Mouse (Mus musculus) liver, embryonic 15.5 days (tissue): ENCODE measurements around the gene Sgta. TPM values are rescaled to one million over a fixed set of nuclear protein-coding genes. Genes with fewer than 3 reads are reported as not detected.
A peak's percentile ranks its signal among the peaks of the same experiment; 100 is the strongest.
"Not testable (repeated sequence)": the region's sequence is repeated elsewhere in the genome, so short reads cannot be mapped to it uniquely, and the experiment has no call there.

Experiments
- ATAC-seq: fragments of 200-750 bp; cut with Nextera tagmentation; 2 replicates; pipeline ENCODE4 v1.8.0; 2017; ENCODE audit warnings: moderate number of reproducible peaks, mild to moderate bottlenecking, moderate library complexity; ENCODE audit not compliant: insufficient read depth
- H3K27ac ChIP-seq: fragments of 300-500 bp; sonication (generic); replicated peaks from 2 replicates; pipeline ENCODE4 v1.5.1; 2015; ENCODE audit warnings: mild to moderate bottlenecking, inconsistent platforms
- H3K27me3 ChIP-seq: fragments of 300-500 bp; sonication (generic); 2 replicates; pipeline ENCODE4 v1.6.1; 2015; ENCODE audit warnings: mild to moderate bottlenecking, inconsistent platforms
- H3K36me3 ChIP-seq: fragments of 300-500 bp; sonication (generic); replicated peaks from 2 replicates; pipeline ENCODE4 v1.6.1; 2015; ENCODE audit warnings: moderate library complexity, mild to moderate bottlenecking, inconsistent platforms
- H3K4me1 ChIP-seq: fragments of 300-500 bp; sonication (generic); replicated peaks from 2 replicates; pipeline ENCODE4 v1.6.1; 2015; ENCODE audit warnings: inconsistent platforms
- H3K4me2 ChIP-seq: fragments of 300-500 bp; sonication (generic); 2 replicates; pipeline ENCODE4 v1.6.1; 2015; ENCODE audit warnings: moderate library complexity, mild to moderate bottlenecking, inconsistent platforms
- H3K4me3 ChIP-seq: fragments of 300-500 bp; sonication (generic); replicated peaks from 2 replicates; pipeline ENCODE4 v1.5.1; 2015; ENCODE audit warnings: mild to moderate bottlenecking, inconsistent platforms
- H3K9ac ChIP-seq: fragments of 300-500 bp; sonication (generic); 2 replicates; pipeline ENCODE4 v1.6.1; 2015; ENCODE audit warnings: moderate library complexity, mild to moderate bottlenecking, inconsistent platforms
- H3K9me3 ChIP-seq: fragments of 300-500 bp; sonication (generic); replicated peaks from 2 replicates; pipeline ENCODE4 v1.6.1; 2016; ENCODE audit warnings: inconsistent platforms
- WGBS: fragments of 180-500 bp; shearing (Covaris S2); methylation state at CpG from one replicate; pipeline ENCODE4 v1.1.7; 2015; ENCODE audit warnings: mixed read lengths; ENCODE audit not compliant: insufficient replicate concordance; 5-methylcytosine and 5-hydroxymethylcytosine counted together
- polyA plus RNA-seq: library from polyadenylated mRNA; unstranded; fragments of >200 nt; fragmentation: Nextera tagmentation; extraction: Ambion mirVana; gene quantifications from 2 replicates; pipeline ENCODE4 v1.2.1, GENCODE M21; 2015

Gene Sgta
- polyA plus RNA-seq, 1 experiment from 2014 or later: 57.0 TPM

DNA sequence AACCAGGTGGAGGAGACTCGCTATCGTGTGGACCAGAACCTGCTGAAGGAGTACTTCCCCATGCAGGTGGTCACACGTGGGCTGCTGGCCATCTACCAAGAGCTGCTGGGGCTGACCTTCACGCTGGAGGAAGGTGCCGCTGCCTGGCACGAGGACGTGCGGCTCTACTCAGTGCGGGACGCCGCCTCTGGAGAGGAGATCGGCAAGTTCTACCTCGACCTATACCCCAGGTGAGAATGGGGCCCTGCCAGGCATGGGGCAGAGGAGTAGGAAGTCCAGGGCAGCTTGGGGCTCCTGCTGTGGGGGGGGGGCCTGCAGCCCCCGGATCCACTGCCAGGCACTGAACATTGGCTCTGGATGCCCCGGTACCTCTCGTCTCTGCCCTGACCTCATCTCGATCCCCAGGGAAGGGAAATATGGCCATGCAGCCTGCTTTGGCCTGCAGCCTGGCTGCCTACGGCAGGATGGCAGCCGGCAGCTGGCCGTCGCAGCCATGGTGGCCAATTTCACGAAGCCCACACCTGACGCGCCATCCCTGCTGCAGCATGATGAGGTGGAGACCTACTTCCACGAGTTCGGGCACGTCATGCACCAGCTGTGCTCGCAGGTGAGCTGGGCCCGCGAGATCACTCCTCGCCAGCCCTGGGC, 20.2 kb upstream of the Sgta start:
- Histone ChIP-seq H3K9ac (no peak overlapping the region), H3K4me2 (no peak overlapping the region), H3K36me3 (peaks cover 41% of the 10 kb centered on the region), H3K27ac (no peak overlapping the region), H3K4me1 (peaks cover 11% of the 10 kb centered on the region), H3K27me3 (no peaks in the 10 kb centered on the region), H3K9me3 (no peaks in the 10 kb centered on the region), H3K4me3 (no peak overlapping the region)
- ATAC-seq: no peak
- 86% methylated on average over 31 of the region's 31 CpGs for WGBS

DNA sequence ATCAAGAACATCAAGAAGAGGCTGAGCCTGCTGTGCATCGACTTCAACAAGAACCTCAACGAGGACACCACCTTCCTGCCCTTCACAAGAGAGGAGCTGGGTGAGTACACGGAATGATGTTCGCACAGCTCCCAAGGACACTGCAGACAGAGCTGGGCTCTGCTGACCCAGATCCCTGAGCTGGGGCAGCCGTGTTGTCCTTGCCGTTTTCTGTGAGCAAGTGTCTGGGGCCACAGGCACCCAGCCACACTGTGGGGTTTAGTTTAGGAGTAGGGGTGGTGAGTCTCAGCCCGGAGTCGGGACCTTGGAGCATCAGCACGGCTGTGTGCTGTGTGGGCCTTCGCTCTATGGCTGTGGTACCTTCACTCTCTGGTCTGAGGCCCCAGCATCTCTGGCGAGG, 17.9 kb upstream of the Sgta start:
- H3K4me2 ChIP-seq: no peak overlapping the region
- 83% methylated on average over 11 of the region's 11 CpGs for WGBS
- H3K4me1 ChIP-seq: peaks cover 11% of the 10 kb centered on the region
- no peak overlapping the region for H3K4me3 ChIP-seq
- no peak overlapping the region for H3K27ac ChIP-seq
- H3K9me3 ChIP-seq: no peaks in the 10 kb centered on the region
- ATAC-seq: no peak
- H3K36me3 ChIP-seq: peaks cover 54% of the 10 kb centered on the region
- no peak overlapping the region for H3K9ac ChIP-seq
- no peaks in the 10 kb centered on the region for H3K27me3 ChIP-seq

DNA sequence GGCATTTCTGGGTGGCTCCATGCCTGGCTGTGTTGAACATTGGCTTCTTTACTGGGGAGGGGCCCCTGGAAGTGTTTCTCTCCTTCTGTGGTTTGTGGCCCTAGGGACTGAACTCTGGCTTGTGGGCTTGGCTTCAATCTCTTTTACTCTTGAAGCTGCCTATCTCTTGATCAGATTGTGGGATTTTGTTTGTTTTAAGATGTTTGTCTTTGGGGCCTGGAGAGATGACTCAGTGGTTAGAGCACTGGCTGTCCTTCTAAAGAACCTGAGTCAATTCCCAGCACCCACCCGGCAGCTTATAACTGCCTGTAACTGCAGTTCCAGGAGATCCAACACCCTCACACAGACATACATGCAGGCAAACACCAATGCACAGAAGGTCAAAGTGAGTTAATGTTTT, 16.4 kb upstream of the Sgta start:
- Histone ChIP-seq H3K36me3 (peaks cover 46% of the 10 kb centered on the region), H3K4me1 (0 out of 2 replicates have a peak, but pooled peaks cover 6% of the 10 kb centered on the region), H3K9ac (no peak overlapping the region), H3K27me3 (no peaks in the 10 kb centered on the region), H3K4me3 (no peak overlapping the region), H3K4me2 (no peak overlapping the region), H3K27ac (no peak overlapping the region), H3K9me3 (no peaks in the 10 kb centered on the region)
- 64% methylated on average over 1 of the region's 1 CpGs for WGBS
- no peak for ATAC-seq

DNA sequence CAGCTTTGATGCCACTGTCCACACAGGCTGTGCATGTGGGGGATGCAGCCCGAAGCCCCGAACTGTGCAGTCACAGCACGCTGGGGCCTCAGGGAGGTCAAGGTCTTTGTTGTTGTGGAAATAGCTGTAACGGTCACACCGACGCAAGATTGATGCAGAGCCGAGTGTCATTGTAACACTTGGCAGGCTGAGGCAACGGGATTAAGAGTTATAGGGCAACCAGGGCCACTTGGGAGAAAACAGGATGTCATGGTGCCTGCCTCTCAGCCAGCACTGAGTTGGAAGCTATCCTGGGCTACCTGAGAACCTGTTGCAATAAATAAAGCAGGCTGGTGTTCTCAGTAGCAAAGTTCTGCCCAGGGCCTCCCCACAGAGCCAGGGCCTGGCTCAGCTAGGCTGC, 15.8 kb upstream of the Sgta start:
- no peaks in the 10 kb centered on the region for H3K9me3 ChIP-seq
- H3K9ac ChIP-seq: no peak overlapping the region
- peaks cover 12% of the 10 kb centered on the region for H3K4me1 ChIP-seq
- H3K36me3 ChIP-seq: peaks cover 39% of the 10 kb centered on the region
- no peak overlapping the region for H3K4me2 ChIP-seq
- no peak overlapping the region for H3K27ac ChIP-seq
- no peak for ATAC-seq
- WGBS: 81% methylated on average over 8 of the region's 8 CpGs
- H3K4me3 ChIP-seq: no peak overlapping the region
- H3K27me3 ChIP-seq: no peaks in the 10 kb centered on the region

DNA sequence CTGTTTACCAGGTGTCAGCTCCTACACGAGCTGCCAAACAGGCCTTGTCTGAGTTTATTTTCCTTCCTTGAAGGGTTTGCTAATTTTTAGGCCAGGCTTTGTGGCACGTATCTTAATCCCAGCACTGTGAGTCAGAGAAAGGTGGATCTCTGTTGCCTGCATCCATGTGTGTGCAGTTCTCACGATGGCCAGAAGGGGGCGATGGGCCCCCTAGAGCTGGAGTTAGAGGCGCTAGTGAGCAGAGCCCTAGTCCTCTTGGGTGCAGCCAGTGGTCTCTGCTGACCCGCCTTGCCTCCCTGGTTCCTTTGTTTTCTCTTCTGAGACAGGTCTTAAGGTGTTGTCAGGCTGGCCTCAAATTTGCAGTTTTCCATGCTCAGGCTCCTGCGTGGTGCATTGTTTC, 13.5 kb upstream of the Sgta start:
- Histone ChIP-seq H3K4me2 (no peak overlapping the region), H3K9ac (no peak overlapping the region), H3K4me1 (peaks cover 30% of the 10 kb centered on the region), H3K4me3 (no peak overlapping the region), H3K36me3 (peaks cover 18% of the 10 kb centered on the region), H3K9me3 (no peaks in the 10 kb centered on the region), H3K27ac (no peak overlapping the region), H3K27me3 (0 out of 2 replicates have a peak, but pooled peaks cover under 1% of the 10 kb centered on the region)
- 54% methylated on average over 7 of the region's 7 CpGs for WGBS
- ATAC-seq: no peak

DNA sequence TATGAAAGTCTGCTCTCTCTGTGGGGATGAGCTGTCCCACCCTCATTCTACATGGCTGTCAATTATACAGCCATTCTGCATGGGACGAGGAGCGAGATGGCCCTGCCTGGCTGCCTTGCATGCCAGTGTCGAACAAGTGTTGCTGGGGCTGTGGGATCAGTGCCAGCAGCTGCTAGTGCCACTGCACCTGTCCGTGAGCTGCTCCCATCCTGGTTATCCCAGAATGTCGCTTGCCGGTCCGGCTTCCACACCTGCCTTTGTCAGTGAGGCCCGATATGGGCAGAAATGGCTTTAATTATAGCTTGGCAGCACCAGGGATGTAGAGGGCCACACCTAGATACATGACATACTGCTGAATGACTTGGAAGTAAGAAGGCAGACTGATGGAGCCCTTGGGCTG, 12.3 kb upstream of the Sgta start:
- H3K9me3 ChIP-seq: no peaks in the 10 kb centered on the region
- H3K27me3 ChIP-seq: peaks cover 10% of the 10 kb centered on the region; the same call in 1 of the 2 replicates
- H3K4me2 ChIP-seq: no peak overlapping the region
- no peak overlapping the region for H3K4me3 ChIP-seq
- no peak overlapping the region for H3K9ac ChIP-seq
- no peak for ATAC-seq
- H3K4me1 ChIP-seq: peaks cover 30% of the 10 kb centered on the region
- peaks cover 13% of the 10 kb centered on the region; the same call in 1 of the 2 replicates for H3K36me3 ChIP-seq
- H3K27ac ChIP-seq: no peak overlapping the region
- WGBS: 81% methylated on average over 8 of the region's 8 CpGs

DNA sequence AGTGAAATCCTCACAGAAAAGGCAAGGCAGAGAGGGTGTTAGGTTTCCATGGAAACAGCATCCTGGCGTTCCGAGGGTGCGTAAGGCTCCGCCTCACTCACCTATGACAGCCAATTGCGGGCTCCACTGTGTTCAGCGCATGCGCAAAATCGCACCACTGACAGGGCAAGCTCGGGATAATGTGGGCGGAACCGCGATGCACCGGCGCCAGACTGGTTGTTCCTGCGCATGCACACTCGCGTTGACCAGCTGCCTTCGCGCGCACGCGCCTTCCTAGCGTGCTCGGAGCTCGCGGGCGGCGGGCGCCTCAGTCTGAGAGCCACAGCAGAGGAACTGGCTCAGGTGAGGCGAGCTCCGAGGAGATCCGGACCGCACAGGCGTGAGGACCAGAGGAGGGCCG, 9.9 kb upstream of the Sgta start, which contains the start of gene Thop1:
Gene Thop1 (plus strand): TSS at position 200 of the 400 bp plus-strand sequence.
- Histone ChIP-seq H3K4me2 (peak within 1 kb of the TSS; percentile 98), H3K4me1 (peaks cover 30% of the 10 kb centered on the region), H3K27ac (peak within 1 kb of the TSS; percentile 68), H3K4me3 (peak within 1 kb of the TSS; percentile 70), H3K9ac (peak within 1 kb of the TSS; percentile 74), H3K27me3 (peaks cover 10% of the 10 kb centered on the region; the same call in 1 of the 2 replicates), H3K9me3 (no peaks in the 10 kb centered on the region), H3K36me3 (peaks cover 10% of the 10 kb centered on the region; the same call in 1 of the 2 replicates)
- WGBS: under 1% methylated on average over 35 of the region's 35 CpGs
- peak; percentile 95 for ATAC-seq

DNA sequence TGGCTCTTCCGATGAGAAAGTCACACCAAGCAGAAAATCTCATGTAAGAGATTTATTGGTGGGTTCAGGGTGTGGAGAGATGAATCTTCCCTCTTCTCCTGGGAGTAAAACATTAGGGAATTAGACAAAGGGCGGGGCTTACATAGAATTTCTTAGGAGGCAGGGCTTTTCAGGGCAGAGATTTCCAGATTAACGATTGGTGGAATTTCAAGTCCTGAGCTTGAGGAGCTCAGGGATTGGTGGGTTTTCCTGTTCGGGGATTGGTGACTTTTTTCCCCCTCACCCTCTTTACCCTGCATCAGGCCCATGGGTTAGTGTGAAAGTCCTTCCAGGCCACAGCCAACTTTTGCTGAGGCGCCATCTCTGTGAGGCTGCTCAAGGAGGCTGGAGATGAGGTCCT, 8.7 kb upstream of the Sgta start:
- Histone ChIP-seq H3K36me3 (peaks cover 7% of the 10 kb centered on the region; the same call in 1 of the 2 replicates), H3K4me3 (no peak overlapping the region), H3K9me3 (no peaks in the 10 kb centered on the region), H3K27ac (no peak overlapping the region), H3K27me3 (peaks cover 10% of the 10 kb centered on the region; the same call in 1 of the 2 replicates), H3K9ac (no peak overlapping the region), H3K4me1 (peaks cover 30% of the 10 kb centered on the region), H3K4me2 (no peak overlapping the region)
- WGBS: 56% methylated on average over 5 of the region's 5 CpGs
- ATAC-seq: no peak

DNA sequence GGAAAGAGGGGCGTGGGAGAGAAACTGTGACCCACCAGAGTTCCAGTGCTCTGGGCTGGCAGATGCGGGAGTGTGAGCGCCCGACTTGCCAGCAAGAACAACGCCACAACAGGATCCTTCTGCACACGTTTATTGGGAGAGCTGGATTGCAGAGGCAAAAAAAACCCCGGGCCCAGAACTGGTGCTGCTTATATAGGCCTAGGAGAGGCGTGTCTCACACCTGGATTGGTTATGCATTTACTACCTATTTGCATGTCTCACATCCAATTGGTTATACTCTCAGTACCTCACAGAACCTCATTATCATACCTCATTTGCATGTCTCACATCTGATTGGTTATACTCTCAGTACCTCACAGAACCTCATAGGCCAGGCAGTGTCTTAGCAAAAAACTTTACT, 4.5 kb upstream of the Sgta start:
- not testable (repeated sequence) for H3K9me3 ChIP-seq, H3K27ac ChIP-seq, ATAC-seq, H3K36me3 ChIP-seq, H3K4me3 ChIP-seq, H3K9ac ChIP-seq, H3K4me2 ChIP-seq
- peaks cover 13% of the 10 kb centered on the region for H3K4me1 ChIP-seq
- peaks cover 10% of the 10 kb centered on the region; the same call in 1 of the 2 replicates for H3K27me3 ChIP-seq
- 74% methylated on average over 8 of the region's 8 CpGs for WGBS

DNA sequence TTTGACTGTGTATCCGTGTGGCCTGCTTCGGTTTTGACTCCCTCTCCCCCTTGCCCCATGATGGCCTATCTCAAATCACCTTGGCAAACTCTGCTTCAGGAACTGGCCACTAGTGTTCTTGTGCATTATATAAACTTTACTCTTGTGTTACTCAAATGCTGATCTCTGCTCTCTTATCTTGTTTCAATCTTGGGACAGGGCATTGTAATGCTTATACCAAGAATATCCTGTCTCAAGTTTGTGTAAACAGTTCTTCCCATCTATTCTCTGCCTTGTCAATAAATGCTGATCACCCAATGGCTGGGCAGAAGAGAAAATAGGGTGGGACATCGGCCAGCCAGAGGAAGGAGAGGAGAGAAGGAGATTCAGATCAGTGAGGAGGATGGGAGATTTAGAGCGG, 2.7 kb upstream of the Sgta start:
- Histone ChIP-seq H3K9me3 (no peaks in the 10 kb centered on the region), H3K36me3 (no peaks in the 10 kb centered on the region), H3K4me3 (no peak overlapping the region), H3K4me2 (no peak overlapping the region), H3K27me3 (0 out of 2 replicates have a peak, but pooled peaks cover 2% of the 10 kb centered on the region), H3K4me1 (peaks cover 21% of the 10 kb centered on the region), H3K9ac (no peak overlapping the region), H3K27ac (no peak overlapping the region)
- ATAC-seq: no peak
- WGBS: 48% methylated on average over 4 of the region's 4 CpGs

DNA sequence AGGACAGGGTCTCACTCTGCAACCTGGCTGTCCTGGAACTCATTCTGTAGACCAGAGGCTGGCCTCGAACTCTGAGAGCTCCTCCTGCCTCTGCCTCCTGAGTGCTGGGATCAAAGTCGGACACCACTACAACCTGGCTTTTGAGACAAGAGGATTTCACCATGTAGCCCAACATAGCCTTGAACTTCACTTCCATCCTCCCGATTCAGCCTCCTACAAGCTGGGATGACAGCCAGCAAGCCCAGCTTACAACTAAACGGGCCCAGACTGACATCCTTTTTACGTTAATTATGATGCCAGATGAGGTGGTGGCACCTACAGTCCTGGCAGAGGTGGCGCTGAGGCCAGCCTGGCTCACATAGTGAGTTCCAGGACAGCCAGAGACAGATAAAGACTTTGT, 1.1 kb downstream of the Sgta start:
- no peaks in the 10 kb centered on the region for H3K36me3 ChIP-seq
- no peak for ATAC-seq
- no peaks in the 10 kb centered on the region for H3K9me3 ChIP-seq
- peak overlapping the region; percentile 76 for H3K4me2 ChIP-seq
- WGBS: 64% methylated on average over 6 of the region's 6 CpGs
- H3K27me3 ChIP-seq: no peaks in the 10 kb centered on the region
- H3K9ac ChIP-seq: peak overlapping the region; percentile 73; the same call in 1 of the 2 replicates
- peaks cover 23% of the 10 kb centered on the region for H3K4me1 ChIP-seq
- peak overlapping the region; percentile 51; the same call in 1 of the 2 replicates for H3K27ac ChIP-seq
- H3K4me3 ChIP-seq: peak overlapping the region; percentile 83
